Mouse (Mus musculus) layer of hippocampus, adult 9-11 months (tissue): ENCODE results near the gene Arpc1b.
A peak's percentile ranks its signal among the peaks of the same experiment; 100 is the strongest.
"Not testable (repeated sequence)": the region's sequence is repeated elsewhere in the genome, so short reads cannot be mapped to it uniquely, and the experiment has no call there.

Source experiments
- DNase-seq: peaks from one replicate; pipeline ENCODE4 v3.0.0; 2022

The Arpc1b gene

DNA sequence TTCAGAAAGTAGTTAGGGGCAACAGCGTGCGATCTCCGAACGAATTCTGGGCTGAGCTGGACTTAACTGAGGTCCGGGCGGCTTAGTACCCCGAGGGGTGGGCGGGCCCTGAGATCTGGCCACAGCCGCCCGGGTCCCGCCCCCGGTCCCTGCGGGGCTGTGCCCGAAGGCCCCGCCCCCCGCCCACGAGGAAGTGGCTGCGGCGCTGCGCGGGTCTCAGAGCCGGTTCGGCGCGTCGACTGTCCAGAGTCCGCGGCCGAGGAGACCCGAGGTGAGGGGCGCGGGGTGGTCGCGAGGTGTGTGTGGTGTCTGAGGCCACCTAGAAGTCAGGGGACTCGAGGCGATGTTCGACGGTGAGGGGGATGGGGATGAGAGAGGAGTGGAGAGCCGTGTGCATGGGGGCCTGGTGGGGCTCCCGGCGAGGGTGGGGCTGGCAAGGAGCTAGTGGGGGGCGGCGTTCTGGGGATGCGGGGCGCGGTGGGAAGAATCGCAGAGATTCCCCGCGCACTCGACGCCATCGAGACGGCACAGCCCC is at the start of gene Arpc1b:
Gene Arpc1b (plus strand): TSS at position 145 of the 535 bp plus-strand sequence.
- DNase-seq = peak; percentile 65

- no peak for DNase-seq
These were observed 49.2 kb upstream of the Arpc1b start for GRCm38 (mm10) chr5:145064765-145065340.

GRCm38 (mm10) chr5:145068863-145069262 is 45.2 kb upstream of the Arpc1b start:
- DNase-seq = no peak

- DNase-seq = peak; percentile 53
These were observed 44.3 kb upstream of the Arpc1b start for GRCm38 (mm10) chr5:145069707-145070106.

DNA sequence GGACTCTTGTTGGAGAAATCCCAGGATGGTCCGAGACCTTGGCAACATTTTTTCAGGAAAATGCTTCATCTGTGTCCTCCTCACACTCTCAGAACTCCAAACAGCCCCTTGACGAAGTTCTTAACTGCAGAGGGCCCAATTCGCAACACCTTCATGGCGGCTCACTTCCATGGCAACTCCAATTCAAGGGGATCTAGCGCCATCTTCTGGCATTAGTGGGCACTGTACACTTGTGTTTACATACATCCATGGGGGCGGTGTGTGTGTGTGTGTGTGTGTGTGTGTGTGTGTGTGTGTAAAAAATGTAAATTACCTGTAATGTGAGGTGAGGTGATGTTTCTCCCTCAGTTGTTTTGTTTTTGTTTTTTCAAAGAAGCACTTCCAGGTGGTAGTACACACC is 42.7 kb upstream of the Arpc1b start:
- no peak for DNase-seq

DNA sequence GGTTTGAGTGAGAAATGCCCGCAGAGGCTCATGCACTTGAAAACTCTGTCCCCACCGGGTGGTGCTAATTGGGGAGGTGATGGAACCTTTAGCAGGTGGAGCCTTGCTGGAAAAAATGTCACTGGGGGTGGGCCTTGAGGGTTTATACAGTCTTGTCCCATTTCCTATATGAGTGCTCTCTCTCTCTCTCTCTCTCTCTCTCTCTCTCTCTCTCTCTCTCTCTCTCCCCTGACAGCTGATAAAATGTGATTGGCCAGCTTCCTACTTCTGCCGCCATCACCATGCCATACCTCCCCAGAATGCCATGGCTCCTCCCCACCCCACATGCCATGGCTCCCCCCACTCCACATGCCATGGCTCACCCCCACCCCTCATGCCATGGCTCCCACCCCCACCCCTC is 38.9 kb upstream of the Arpc1b start:
- DNase-seq = no peak

DNA sequence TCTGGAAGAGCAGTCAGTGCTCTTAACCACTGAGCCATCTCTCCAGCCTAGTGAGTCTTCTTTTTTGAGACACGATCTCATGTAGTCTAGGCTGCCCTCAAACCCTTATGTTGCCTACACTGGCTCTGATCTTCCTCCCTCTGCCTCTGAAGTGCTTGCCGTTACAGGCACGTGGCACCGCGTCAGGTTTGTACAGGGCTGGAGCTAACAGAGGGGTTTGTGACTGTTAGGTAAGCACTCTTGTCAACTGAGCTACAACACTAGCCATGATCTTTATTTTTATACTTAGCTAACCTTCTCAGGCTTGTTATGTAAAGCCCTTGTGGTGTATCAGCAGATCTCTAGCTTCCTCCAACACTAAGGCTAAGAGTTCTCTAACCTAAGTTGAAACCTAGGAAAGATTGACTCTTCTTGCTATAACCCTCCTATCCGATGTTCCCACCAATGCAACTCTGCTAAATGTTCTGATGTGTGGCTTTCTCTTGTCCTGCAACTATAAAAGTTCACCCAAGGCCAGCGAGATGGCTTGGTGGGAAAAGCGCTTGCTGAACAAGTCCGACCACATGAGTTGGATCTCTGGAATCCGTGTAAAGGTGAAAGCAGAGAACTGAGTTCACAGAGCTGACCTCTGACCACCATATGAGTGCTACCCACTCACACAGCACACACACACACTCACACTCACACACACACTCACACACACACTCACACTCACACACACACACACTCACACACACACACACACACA is 32.0 kb upstream of the Arpc1b start:
- DNase-seq = no peak

GRCm38 (mm10) chr5:145083201-145083600 is 30.8 kb upstream of the Arpc1b start:
- DNase-seq = not testable (repeated sequence)

DNA sequence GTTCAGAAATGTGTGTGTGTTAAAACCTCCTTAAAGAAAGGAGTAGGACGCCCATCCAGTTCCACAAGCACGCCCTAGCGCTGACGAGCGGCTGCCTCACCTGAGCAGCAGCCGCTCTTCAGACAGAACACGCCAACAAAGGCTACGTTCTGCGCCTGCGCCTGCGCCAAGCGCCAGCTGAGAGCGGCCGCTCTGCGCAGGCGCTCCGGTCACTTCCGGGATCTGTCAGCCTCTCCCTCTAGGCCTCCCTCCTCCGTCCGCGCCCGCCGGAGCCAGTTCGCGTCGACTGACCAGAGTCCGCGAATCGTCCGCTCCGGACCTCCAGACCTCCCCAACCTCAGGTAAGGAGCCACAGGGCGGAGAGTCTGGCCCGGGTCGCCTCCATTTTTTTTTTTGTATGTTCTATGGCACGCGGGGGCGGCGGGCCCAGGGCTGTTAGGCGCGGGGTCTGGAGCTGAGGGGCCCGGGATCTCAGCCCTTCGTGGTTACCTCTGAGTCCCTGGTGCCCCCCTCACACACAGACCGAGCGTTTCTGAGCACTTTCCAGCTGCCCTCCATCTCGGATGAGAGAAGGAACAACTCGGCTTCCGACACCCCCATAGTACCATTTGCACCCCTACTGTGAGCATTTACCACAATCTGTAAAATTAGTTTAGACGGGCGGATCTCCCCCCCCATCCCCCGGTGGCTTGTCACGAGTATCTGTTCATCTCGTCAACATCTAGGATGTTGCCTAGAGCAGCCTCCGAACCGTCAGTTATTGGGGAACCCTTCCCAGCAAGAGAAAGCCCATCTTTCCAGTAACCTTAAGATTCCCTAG is 30.2 kb upstream of the Arpc1b start, which contains the start of the genes Arpc1a and Kpna7:
Gene Arpc1a (plus strand): TSS at position 199 of the 820 bp plus-strand sequence.
Gene Kpna7 (minus strand): TSS at position 399 of the 820 bp plus-strand sequence.
- peak; percentile 94 for DNase-seq

GRCm38 (mm10) chr5:145084822-145085221 is 29.2 kb upstream of the Arpc1b start:
- DNase-seq = no peak

GRCm38 (mm10) chr5:145088186-145088585 is 25.8 kb upstream of the Arpc1b start:
- DNase-seq = no peak

DNA sequence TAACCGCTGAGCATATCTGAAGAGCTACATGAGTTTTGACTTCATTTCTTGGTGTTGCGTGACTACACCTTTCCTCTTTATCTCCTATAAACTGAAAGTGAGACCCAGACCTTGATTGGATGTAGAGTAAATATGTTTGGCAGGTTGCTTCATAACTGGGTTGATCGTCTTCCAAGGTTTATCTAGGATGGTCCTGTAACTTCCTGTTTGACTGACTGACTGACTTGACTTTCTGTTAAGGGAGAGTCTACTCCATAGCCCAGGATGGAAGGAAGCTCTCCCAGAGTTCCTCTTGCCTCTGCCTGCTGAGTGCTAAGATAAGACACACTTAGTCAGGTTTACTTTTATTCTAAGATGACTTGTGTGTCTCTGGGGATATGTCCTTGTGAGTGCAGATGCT is 24.1 kb upstream of the Arpc1b start:
- no peak for DNase-seq

GRCm38 (mm10) chr5:145096195-145096594 is 17.8 kb upstream of the Arpc1b start:
- DNase-seq = no peak

DNA sequence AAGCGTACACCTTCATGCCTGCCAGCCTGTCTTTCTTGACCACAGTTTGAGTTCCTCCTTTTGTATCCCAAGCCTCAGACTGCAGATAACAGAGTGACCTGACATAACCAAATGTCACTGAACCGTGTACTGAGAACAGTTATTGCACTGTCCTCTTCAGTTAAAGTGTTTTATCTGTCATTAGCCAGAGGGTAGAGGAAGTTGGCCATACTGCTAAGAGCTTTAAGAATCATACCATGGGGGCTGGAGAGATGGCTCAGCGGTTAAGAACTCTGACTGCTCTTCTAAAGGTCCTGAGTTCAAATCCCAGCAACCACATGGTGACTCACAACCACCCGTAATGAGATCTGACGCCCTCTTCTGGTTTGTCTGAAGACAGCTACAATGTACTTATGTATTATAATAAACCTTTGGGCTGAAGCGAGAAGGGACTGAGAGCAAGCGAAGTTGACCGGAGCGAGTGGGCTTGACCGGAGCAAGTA is 15.6 kb upstream of the Arpc1b start:
- no peak for DNase-seq

GRCm38 (mm10) chr5:145100960-145101359 is 13.1 kb upstream of the Arpc1b start:
- no peak for DNase-seq

- DNase-seq = not testable (repeated sequence)
These were observed 12.6 kb upstream of the Arpc1b start for GRCm38 (mm10) chr5:145101451-145101850.

DNA sequence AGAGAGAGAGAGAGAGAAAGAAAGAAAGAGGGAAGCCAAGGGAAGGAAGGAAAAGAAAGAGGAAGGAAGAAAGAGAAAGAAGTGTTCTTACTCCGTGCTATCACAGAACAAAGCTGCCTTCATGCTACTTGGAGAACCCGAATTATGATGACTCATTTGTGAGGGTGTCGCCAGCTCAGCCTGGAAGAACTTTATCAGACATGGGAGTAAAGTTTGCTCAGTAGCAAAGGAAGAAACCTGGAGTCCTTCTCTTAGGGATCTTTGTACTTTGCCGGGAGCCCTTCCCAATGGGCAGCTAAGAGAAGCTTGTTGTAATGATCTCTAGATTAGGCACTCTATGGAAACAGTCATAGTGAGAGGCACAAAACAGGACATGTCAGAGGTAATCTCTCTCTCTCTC is 11.3 kb upstream of the Arpc1b start:
- no peak for DNase-seq

DNA sequence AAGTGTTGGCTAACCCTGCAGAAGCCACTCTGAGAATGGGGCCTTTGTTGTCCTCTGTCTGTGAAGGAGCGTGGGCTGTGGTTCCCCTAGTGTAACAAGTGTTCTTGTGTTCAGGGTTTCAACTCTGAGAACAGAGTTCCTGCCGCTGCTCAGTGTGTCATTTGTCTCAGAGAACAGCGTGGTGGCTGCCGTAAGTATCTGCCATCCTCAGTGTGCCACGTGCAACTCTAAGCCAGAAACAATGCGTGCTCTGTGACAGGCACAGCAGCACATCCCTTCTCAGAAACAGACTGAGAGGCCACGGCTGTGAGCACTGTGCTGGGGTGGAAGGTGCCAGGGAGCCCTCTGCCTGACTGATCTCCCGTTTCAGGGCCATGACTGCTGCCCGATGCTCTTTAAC is 9.7 kb upstream of the Arpc1b start:
- peak; percentile 86 for DNase-seq

GRCm38 (mm10) chr5:145105694-145106275 is 8.2 kb upstream of the Arpc1b start:
- DNase-seq = no peak

DNA sequence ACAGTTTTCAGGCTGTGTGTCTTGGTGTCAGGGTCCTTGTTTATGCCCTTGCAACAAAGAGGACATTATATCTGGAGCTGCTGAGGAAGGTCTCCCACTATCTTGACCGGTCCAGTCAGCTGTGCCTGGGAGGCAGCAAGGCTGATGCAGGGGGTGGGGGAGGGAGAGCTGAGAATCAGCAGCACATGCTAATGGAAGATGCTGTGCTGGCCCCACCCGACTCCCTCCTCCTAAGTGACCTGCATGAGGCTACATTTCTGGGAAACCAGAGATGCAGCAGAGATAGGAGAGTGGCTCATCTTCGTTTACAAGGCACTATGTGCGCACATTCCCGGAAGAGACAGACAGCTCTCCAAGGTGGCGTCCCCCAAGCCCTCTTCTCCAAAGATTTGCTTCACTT is 3.6 kb upstream of the Arpc1b start:
- no peak for DNase-seq

DNA sequence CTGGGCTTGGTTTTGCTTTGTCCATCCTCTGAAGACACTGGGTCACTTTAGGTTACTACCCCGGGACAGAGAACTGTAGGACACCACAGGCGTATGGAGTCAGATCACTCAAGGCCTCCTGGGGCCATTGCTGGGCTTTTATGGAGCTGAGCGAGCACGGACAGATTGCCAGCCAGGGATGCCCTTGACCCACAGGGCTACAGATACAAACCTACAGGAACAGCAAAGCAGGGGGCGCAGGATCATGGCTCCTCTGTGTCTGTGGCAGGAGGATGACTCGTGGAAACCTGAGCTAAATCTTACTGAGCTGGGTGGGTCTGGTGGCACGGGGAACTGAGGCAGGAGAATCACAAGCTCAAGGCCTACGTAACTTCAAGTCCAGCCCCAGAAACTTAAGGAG is 1.4 kb upstream of the Arpc1b start:
- no peak for DNase-seq

DNA sequence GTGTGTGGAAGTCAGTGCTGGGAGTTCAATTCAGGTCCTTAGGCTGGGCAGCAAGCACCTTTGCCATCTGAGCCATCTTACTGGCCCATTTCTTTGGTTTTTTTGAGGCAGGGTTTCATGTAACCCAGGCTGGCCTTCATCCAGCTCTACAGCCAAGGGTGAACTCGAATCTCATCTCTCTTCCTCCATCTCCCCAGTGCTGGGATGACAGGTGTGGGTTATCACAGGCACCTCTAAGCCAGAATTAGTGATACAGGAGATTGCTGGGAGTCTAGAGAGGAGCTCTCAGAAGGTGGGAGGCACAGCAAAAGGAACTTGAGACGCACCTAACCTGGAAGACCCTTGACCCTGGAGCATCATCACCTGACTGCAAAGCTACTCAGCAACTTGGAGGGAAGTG is 599 bp upstream of the Arpc1b start:
- no peak for DNase-seq
